In genomic region chr3:143291793-143292192, GRCm38 (mm10) we compare ENCODE assay signal across 11 mouse cellular contexts.
DNase-seq lines count a peak whose midpoint lies in the region; TF ChIP-seq lines count a peak whose summit lies in the region.
"Had no signal": no experiment of that assay in that cellular context is flagged by ENCODE, and none has a peak within 500 bp of the region (broad histone marks: within the 10 kb centered on the region; RNA-seq: fewer than 3 reads in every experiment).

No protein-coding gene starts in this region.

- peak overlapping the region; percentile 79 for H3K27ac ChIP-seq in layer of hippocampus, adult 2 months
- H3K27ac ChIP-seq: kidney, embryonic 15.5 days; limb, embryonic 15.5 days had no signal

- no peak overlapping the region for H3K4me3 ChIP-seq in layer of hippocampus, adult 2 months
- H3K4me3 ChIP-seq: kidney, embryonic 15.5 days; limb, embryonic 15.5 days had no signal

- TF ChIP-seq CTCF in layer of hippocampus, adult 2 months (conservative IDR thresholded peaks at IDR 0.05): peak; percentile 60

- DNase-seq in frontal cortex, adult 2 months (ENCODE audit: extremely low spot score in 1 of 2, low spot score in 1 of 2): peak; percentile 32 to 59
- DNase-seq in frontal cortex, postnatal 10 days (ENCODE audit: low spot score in 2 of 2): no peak
- peak; percentile 27 to 56 for DNase-seq in left cerebral cortex, adult 18-20 months (ENCODE audit: low spot score in 2 of 2)
- DNase-seq in left cerebral cortex, adult 11 months (ENCODE audit: low spot score): no peak
- peak; percentile 8 to 56 for DNase-seq in layer of hippocampus, adult 2 months (ENCODE audit: low spot score in 2 of 2)
- peak; percentile 34 to 50 for DNase-seq in right cerebral cortex, postnatal 10 days (ENCODE audit: low spot score in 2 of 2)
- DNase-seq in urinary bladder, postnatal 4 days (ENCODE audit: low spot score in 2 of 2): no peak
- DNase-seq in lung, postnatal 25 days (ENCODE audit: low spot score): no peak
- DNase-seq: lung, postnatal 4 days had no signal

Comparison
In these comparisons a context has a peak if more than half of its experiments do, and no peak if none do; other contexts are left out.
1. DNase-seq: peak in frontal cortex, adult 2 months (2 of 2), left cerebral cortex, adult 18-20 months (2 of 2), layer of hippocampus, adult 2 months (2 of 2) and right cerebral cortex, postnatal 10 days (2 of 2); none in frontal cortex, postnatal 10 days (0 of 2), left cerebral cortex, adult 11 months (single experiment), urinary bladder, postnatal 4 days (0 of 2) and lung, postnatal 25 days (single experiment).